Mouse (Mus musculus) ES-E14 (cell line): Measurements from ENCODE around the gene Pllp.

Experiments
- HCFC1 ChIP-seq: IDR thresholded peaks from 2 replicates; pipeline ENCODE4 v1.6.1; 2012; ENCODE audit warnings: low read length, inconsistent platforms, borderline replicate concordance; ENCODE audit not compliant: insufficient read depth
- MAFK ChIP-seq: IDR thresholded peaks from 2 replicates; pipeline ENCODE4 v1.6.1; 2014; ENCODE audit warnings: mild to moderate bottlenecking, low read depth, low read length, inconsistent platforms; ENCODE audit not compliant: insufficient read depth

DNA sequence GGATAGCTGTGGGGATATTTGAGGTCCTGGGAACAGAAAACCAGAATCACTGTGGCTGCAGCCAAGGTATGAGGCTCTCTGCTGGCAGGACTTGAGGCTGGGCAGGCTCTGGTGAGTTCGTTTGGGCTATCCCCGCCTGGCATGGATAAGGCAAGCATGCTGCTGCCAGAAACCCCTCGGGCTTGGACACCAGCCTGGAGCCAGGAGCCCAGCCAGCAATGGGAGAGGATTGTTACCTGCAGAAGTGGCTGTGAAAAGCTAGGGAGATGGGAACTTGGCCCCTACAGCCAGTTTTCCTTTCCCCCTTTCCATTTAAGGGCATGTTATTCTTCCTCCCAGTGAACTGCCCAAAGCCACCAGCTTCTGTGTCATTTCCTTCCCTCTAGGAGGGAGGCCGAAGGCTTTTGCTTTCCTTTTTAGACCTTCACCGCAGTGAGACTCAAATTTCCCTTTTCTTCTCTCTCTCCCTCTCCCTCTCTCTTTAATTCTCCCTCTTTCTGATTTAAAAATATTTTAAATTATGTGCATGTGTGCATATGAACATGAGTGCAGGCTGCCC is 15.2 kb upstream of the Pllp start:
- TF ChIP-seq HCFC1 (no peak), MAFK (no peak)
